Mouse (Mus musculus) liver, embryonic 11.5 days (tissue): ENCODE results near the gene Zdhhc12. TPM values are rescaled to one million over a fixed set of nuclear protein-coding genes. Genes with fewer than 3 reads are reported as not detected.
"Not testable (repeated sequence)": the region's sequence is repeated elsewhere in the genome, so short reads cannot be mapped to it uniquely, and the experiment has no call there.

Experiments
- ATAC-seq: fragments of 200-750 bp; cut with Nextera tagmentation; replicated peaks from 2 replicates; pipeline ENCODE4 v1.8.0; 2017; ENCODE audit warnings: moderate number of reproducible peaks, mild to moderate bottlenecking, moderate TSS enrichment, moderate library complexity; ENCODE audit not compliant: low FRiP score
- DNase-seq: peaks from one replicate; pipeline ENCODE4 v3.0.0-alpha.2; 2017; ENCODE audit warnings: low spot score
- H3K27ac ChIP-seq: fragments of 300-500 bp; sonication (generic); 2 replicates; pipeline ENCODE4 v1.5.1; 2014; ENCODE audit warnings: mild to moderate bottlenecking, low read depth, low read length, control low read depth
- H3K27me3 ChIP-seq: fragments of 300-500 bp; sonication (generic); replicated peaks from 2 replicates; pipeline ENCODE4 v1.6.1; 2014; ENCODE audit warnings: low read length, mixed read lengths; ENCODE audit not compliant: control insufficient read depth, insufficient read depth
- H3K36me3 ChIP-seq: fragments of 300-500 bp; sonication (generic); 2 replicates; pipeline ENCODE4 v1.6.1; 2014; ENCODE audit warnings: mild to moderate bottlenecking, low read length, moderate library complexity, mixed read lengths; ENCODE audit not compliant: control insufficient read depth, insufficient read depth
- H3K4me1 ChIP-seq: fragments of 300-500 bp; sonication (generic); replicated peaks from 2 replicates; pipeline ENCODE4 v1.6.1; 2014; ENCODE audit warnings: low read length, mixed read lengths; ENCODE audit not compliant: control insufficient read depth, insufficient read depth
- H3K4me2 ChIP-seq: fragments of 300-500 bp; sonication (generic); 2 replicates; pipeline ENCODE4 v1.6.1; 2014; ENCODE audit warnings: mild to moderate bottlenecking, control low read depth, moderate library complexity
- H3K4me3 ChIP-seq: fragments of 300-500 bp; sonication (generic); 2 replicates; pipeline ENCODE4 v1.5.1; 2014; ENCODE audit warnings: low read depth, low read length, control low read depth
- H3K9ac ChIP-seq: fragments of 300-500 bp; sonication (generic); 2 replicates; pipeline ENCODE4 v1.6.1; 2014; ENCODE audit warnings: low read depth, low read length, control low read depth
- H3K9me3 ChIP-seq: fragments of 300-500 bp; sonication (generic); 2 replicates; pipeline ENCODE4 v1.6.1; 2016; ENCODE audit warnings: low read length, inconsistent platforms, mixed read lengths; ENCODE audit not compliant: control insufficient read depth
- WGBS: fragments of 180-500 bp; shearing (Covaris S2); extraction: QIAGEN DNeasy Blood & Tissue Kit; methylation state at CpG from one replicate; pipeline ENCODE4 v1.1.7; 2014; 5-methylcytosine and 5-hydroxymethylcytosine counted together
- polyA plus RNA-seq: library from polyadenylated mRNA; unstranded; fragments of >200 nt; fragmentation: Nextera tagmentation; extraction: Ambion mirVana; gene quantifications from 2 replicates; pipeline ENCODE4 v1.2.1, GENCODE M21; 2014

Gene Zdhhc12
- 51.9 and 53.7 TPM in 2 replicates for polyA plus RNA-seq

DNA sequence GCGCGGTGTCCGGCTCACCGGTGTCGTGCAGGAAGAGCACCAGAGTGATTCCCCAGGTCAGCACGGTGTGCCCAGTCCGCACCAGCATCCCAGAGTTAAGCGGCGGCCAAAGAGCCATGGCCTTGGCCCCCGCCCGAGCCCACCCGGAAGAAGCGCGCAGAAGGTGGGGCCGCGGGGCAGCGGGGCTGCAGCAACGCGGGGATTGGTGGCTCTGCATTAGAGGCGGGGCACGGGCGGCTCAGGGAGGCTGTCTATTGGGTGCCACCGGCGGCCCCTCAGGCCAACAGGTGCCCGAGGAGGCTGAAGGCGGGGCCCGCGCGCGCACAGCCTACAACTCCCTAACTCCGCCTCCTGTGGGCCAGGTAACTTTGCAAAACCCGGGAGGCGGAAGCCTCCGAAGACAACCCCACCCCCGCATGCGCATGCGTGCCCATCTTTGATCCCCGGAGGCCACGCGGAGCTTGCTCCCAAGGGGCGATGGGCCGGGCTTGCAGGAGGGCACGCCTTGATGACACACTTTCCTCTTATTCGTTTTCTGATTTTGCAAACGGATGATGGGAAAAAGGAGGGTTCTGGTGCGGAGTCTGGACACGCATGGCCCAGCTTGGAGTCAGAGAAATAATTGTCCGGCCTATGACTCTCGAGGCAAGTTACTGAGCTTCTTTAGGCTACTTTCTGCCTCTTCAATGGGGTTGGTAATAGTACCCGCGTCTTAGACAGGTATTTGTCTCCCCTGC lies at the start of gene Zdhhc12:
Zdhhc12 (minus strand) TSS at position 178 of the 737 bp plus-strand sequence.
- Histone ChIP-seq H3K9me3 (no peaks in the 10 kb centered on the region), H3K36me3 (peaks cover 17% of the 10 kb centered on the region; the same call in 1 of the 2 replicates), H3K9ac (peak within 1 kb of the TSS; percentile 79), H3K27ac (peak within 1 kb of the TSS; percentile 78), H3K4me2 (peak within 1 kb of the TSS; percentile 94), H3K27me3 (no peaks in the 10 kb centered on the region), H3K4me3 (peak within 1 kb of the TSS; percentile 78), H3K4me1 (peaks cover 20% of the 10 kb centered on the region)
- ATAC-seq (peak; percentile 98), DNase-seq (peak; percentile 98)
- WGBS, result under 1% methylated on average over 50 of the region's 51 CpGs

DNA sequence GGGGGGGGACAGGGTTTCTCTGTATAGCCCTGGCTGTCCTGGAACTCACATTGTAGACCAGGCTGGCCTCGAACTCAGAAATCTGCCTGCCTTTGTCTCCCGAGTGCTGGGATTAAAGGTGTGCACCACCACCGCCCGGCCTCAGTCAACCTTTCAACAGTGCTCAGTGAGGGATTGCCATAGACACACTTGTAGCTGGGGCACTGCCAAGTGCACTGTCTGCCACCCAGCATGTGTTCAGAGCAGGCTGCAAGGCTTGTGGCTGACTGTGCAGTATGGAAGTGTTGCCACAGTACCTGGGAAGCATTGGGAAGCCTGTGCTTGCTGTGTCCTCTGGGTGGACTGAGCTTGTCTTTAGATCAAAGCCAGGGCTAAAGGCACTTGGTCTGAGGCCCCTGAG lies 46.6 kb upstream of the Zdhhc12 start:
- H3K27ac ChIP-seq, H3K9ac ChIP-seq, H3K4me1 ChIP-seq, H3K9me3 ChIP-seq, H3K27me3 ChIP-seq, ATAC-seq, H3K4me2 ChIP-seq, H3K4me3 ChIP-seq, DNase-seq: not testable (repeated sequence)
- H3K36me3 ChIP-seq, result peaks cover 27% of the 10 kb centered on the region
- 92% methylated on average over 4 of the region's 4 CpGs for WGBS

DNA sequence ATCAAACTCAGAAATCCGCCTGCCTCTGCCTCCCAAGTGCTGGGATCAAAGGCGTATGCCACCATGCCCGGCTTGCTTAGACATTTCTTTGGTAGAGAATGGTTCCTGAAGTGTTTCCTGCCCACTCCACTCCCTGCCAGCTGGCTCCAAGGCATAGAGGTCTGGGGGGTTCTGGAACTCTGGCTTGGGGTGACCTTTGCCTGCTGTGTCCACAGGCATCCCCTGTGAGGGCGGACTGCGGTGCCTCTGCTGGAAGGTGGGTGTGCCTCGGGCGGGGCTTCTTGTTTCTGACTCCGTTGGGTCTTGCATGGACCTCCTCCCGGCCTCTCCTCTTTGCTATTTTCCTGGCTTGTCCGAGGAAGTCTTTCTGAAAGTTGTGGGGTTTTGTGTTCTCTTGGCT lies 43.0 kb upstream of the Zdhhc12 start:
- Histone ChIP-seq H3K36me3 (peaks cover 9% of the 10 kb centered on the region; the same call in 1 of the 2 replicates), H3K4me2 (no peak overlapping the region), H3K9ac (no peak overlapping the region), H3K4me1 (peaks cover 24% of the 10 kb centered on the region), H3K4me3 (no peak overlapping the region), H3K9me3 (no peaks in the 10 kb centered on the region), H3K27me3 (no peaks in the 10 kb centered on the region), H3K27ac (no peak overlapping the region)
- no peak for ATAC-seq
- DNase-seq, result no peak
- WGBS, result 79% methylated on average over 10 of the region's 10 CpGs

DNA sequence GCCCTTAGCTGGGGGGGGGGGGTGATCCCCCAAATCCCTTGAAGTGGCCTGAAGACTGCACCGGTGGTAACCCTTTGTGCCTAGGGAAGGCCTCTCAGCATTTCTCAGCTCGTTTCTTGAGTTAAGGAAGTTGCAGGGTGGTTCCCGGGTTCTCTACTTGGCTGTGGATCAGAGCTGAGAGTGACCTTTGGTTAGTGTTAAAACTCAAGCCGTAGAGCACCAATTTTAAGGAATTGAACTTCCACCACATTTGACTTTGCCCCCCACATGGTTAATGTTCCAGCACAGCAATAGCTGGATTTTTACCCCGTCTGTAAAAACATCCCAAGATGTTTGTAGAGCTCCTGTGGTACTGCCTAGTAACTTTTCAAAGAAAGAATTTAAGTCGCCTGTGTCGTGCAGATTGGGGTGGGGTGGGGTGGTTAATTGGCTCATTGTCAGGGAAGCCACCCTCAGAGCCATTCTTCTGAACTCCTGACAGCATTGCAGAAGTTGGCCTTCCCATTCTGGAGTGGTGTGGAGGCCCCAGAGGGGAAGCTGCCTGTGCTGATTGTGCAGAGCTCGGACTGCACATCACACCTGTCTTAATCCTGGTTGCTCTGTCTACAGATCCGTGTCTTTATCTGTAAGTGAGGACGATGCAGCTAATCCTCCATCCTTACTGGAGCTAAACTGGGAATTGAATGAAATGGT lies 41.6 kb upstream of the Zdhhc12 start:
- Histone ChIP-seq H3K9ac (peak overlapping the region; percentile 85), H3K4me1 (peaks cover 24% of the 10 kb centered on the region), H3K36me3 (peaks cover 6% of the 10 kb centered on the region; the same call in 1 of the 2 replicates), H3K27ac (no peak overlapping the region), H3K27me3 (no peaks in the 10 kb centered on the region), H3K4me2 (peak overlapping the region; percentile 91), H3K4me3 (peak overlapping the region; percentile 80), H3K9me3 (no peaks in the 10 kb centered on the region)
- DNase-seq, result no peak
- 63% methylated on average over 10 of the region's 10 CpGs for WGBS
- no peak for ATAC-seq

DNA sequence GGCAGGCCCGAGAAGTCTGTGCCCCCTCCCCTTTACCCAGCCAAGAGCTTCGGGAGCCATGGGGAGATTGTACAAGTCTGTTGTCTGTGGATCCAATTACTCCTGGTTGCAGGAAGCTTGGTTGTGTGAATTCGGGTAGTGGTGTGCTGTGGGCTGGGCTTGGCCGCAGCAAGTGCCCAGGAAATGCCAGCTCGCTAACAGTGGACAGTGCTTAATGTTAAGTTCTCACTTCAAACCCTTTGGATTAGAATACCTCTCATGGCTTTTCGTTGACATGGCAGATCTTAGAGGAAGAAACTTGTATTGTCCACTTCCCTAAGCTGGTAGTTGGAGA lies 40.9 kb upstream of the Zdhhc12 start:
- Histone ChIP-seq H3K36me3 (peaks cover 4% of the 10 kb centered on the region; the same call in 1 of the 2 replicates), H3K27me3 (no peaks in the 10 kb centered on the region), H3K9me3 (no peaks in the 10 kb centered on the region), H3K4me2 (peak overlapping the region; percentile 91), H3K9ac (peak overlapping the region; percentile 85), H3K4me3 (peak overlapping the region; percentile 80), H3K27ac (no peak overlapping the region), H3K4me1 (peaks cover 24% of the 10 kb centered on the region)
- DNase-seq, result no peak
- no peak for ATAC-seq
- WGBS, result 20% methylated on average over 6 of the region's 6 CpGs

DNA sequence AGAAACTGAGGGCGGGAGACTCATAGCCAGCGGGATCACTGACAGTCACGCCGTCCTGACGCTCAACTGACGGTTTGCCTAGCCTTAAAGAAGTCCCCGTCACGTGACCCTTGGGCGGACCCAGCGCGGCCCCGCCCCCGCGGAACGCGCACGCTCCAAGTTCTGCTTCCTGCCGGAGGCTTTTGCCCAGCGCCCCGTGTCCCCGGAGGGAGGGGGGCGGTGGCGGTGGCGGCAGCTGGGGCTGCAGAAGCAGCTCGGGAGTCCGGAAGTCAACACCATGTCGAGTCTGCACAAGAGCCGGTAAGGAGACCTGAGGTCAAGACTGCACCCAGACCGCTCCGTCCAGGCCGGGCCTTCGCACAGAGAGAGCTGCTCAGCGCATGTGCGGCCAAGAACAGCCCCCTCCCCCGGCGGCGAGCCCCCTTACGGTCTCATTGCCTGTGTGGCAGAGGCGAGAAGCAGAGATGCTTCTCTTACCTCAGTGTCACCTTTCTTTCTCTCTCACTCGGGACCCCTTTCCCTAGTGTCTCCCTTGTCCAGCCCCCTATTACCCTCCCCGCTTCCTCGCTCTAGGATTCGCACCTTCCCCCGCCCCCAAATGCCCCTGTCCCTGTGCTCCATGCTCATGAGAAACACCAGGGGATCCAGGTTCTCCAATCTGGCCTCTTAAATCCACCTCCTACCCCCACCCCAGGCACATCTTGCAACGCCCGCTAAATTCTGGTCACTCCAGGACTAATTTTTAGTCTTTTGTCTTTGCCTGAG lies 40.3 kb upstream of the Zdhhc12 start, which contains the start of gene Tbc1d13:
Tbc1d13 (plus strand) TSS at position 134 of the 765 bp plus-strand sequence.
- no peaks in the 10 kb centered on the region for H3K9me3 ChIP-seq
- H3K4me3 ChIP-seq, result peak within 1 kb of the TSS; percentile 80
- DNase-seq, result peak; percentile 97
- under 1% methylated on average over 45 of the region's 46 CpGs for WGBS
- H3K27me3 ChIP-seq, result no peaks in the 10 kb centered on the region
- ATAC-seq, result peak; percentile 94
- peak within 1 kb of the TSS; percentile 91 for H3K4me2 ChIP-seq
- H3K36me3 ChIP-seq, result peaks cover 4% of the 10 kb centered on the region; the same call in 1 of the 2 replicates
- peaks cover 24% of the 10 kb centered on the region for H3K4me1 ChIP-seq
- peak within 1 kb of the TSS; percentile 88 for H3K27ac ChIP-seq
- H3K9ac ChIP-seq, result peak within 1 kb of the TSS; percentile 85

DNA sequence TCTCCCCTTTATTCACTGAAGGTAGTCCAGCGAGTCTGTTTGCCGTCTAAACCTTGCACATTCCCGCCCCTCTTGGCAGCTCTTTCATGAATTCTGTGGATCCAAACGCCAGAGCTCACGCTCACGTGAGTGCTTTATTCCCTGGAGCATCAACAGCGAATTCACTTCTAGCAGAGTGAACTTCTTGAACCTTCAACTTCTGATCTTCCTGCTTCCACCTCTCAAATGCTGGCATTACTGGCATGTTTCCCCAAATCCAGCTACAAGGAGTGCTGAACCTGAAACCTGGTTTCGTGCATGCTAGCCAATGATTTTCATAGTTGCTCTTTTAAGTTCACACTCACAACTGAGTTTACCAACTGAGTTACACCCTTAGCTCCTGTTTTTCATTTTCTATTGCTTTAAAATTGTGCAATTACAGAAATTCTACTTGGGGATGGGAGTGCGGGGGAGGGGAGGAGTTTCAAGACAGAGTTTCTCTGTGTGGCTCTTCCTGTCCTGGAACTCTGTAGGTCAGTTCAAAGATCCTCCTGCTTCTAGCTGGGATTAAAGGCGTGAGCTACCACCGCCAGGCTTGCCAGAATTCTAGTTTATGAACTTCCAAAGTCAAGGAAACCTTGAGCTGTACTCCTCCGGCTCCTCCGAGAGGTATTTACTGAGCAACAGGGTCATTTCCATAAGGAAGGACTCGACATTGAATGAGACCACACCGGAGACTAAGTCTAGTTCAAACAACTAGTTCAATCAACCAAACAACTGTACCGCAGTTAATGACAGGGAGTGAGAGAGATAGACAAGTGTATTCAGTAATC lies 39.6 kb upstream of the Zdhhc12 start:
- Histone ChIP-seq H3K9ac (peak overlapping the region; percentile 85), H3K4me3 (peak overlapping the region; percentile 80), H3K4me1 (peaks cover 24% of the 10 kb centered on the region), H3K27ac (peak overlapping the region; percentile 88), H3K4me2 (peak overlapping the region; percentile 91), H3K36me3 (peaks cover 4% of the 10 kb centered on the region; the same call in 1 of the 2 replicates), H3K27me3 (no peaks in the 10 kb centered on the region), H3K9me3 (no peaks in the 10 kb centered on the region)
- peak; percentile 21 for ATAC-seq
- 33% methylated on average over 16 of the region's 16 CpGs for WGBS
- DNase-seq, result peak; percentile 43

DNA sequence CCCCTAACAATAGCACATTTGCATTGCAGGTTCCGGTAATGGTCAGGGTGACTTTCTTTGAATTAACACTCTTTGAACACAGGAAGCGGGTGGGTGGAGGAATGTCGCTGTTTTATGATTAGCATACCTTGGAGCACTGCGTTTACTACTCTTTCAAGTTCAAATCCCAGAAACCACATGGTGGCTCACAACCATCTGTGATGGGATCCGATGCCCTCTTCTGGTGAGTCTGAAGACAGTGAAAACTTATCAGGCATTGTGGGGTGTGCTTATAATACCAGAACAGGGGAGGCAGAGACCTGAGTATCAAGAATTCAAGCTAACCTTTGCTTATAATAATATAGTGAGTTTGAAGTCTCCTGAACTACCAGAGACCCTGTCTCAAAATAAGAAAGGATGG lies 37.8 kb upstream of the Zdhhc12 start:
- 67% methylated on average over 5 of the region's 5 CpGs for WGBS
- not testable (repeated sequence) for H3K9me3 ChIP-seq, H3K4me2 ChIP-seq, DNase-seq, H3K9ac ChIP-seq, H3K4me3 ChIP-seq, H3K27ac ChIP-seq, H3K36me3 ChIP-seq, H3K27me3 ChIP-seq, ATAC-seq
- peaks cover 19% of the 10 kb centered on the region for H3K4me1 ChIP-seq
